Mouse (Mus musculus) limb, embryonic 12.5 days (tissue): Measurements from ENCODE around the gene Oas2. TPM values are rescaled to one million over a fixed set of nuclear protein-coding genes. Genes with fewer than 3 reads are reported as not detected.

Experiments used
- ATAC-seq: fragments of 200-750 bp; cut with Nextera tagmentation; 2 replicates; pipeline ENCODE4 v1.8.0; 2017; ENCODE audit warnings: low read depth, moderate TSS enrichment; ENCODE audit not compliant: insufficient number of reproducible peaks, insufficient read depth, low FRiP score, low TSS enrichment
- H3K27ac ChIP-seq: fragments of 300-500 bp; sonication (generic); 2 replicates; pipeline ENCODE4 v1.5.1; 2016; ENCODE audit warnings: mild to moderate bottlenecking, moderate library complexity
- H3K27me3 ChIP-seq: fragments of 300-500 bp; sonication (generic); 2 replicates; pipeline ENCODE4 v1.6.1; 2016; ENCODE audit warnings: mild to moderate bottlenecking, moderate library complexity
- H3K36me3 ChIP-seq: fragments of 300-500 bp; sonication (generic); 2 replicates; pipeline ENCODE4 v1.6.1; 2016; ENCODE audit warnings: mild to moderate bottlenecking, moderate library complexity
- H3K4me1 ChIP-seq: fragments of 300-500 bp; sonication (generic); replicated peaks from 2 replicates; pipeline ENCODE4 v1.6.1; 2016
- H3K4me2 ChIP-seq: fragments of 300-500 bp; sonication (generic); 2 replicates; pipeline ENCODE4 v1.6.1; 2016; ENCODE audit warnings: mild to moderate bottlenecking, moderate library complexity
- H3K4me3 ChIP-seq: fragments of 300-500 bp; sonication (generic); replicated peaks from 2 replicates; pipeline ENCODE4 v1.5.1; 2016; ENCODE audit warnings: mild to moderate bottlenecking
- H3K9ac ChIP-seq: fragments of 300-500 bp; sonication (generic); replicated peaks from 2 replicates; pipeline ENCODE4 v1.6.1; 2016; ENCODE audit warnings: mild to moderate bottlenecking, moderate library complexity
- H3K9me3 ChIP-seq: fragments of 300-500 bp; sonication (generic); 2 replicates; pipeline ENCODE4 v1.6.1; 2016; ENCODE audit warnings: mild to moderate bottlenecking, moderate library complexity
- WGBS: fragments of 180-500 bp; shearing (Covaris S2); methylation state at CpG from one replicate; pipeline ENCODE4 v1.1.7; 2016; 5-methylcytosine and 5-hydroxymethylcytosine counted together
- polyA plus RNA-seq: library from polyadenylated mRNA; unstranded; fragments of >200 nt; fragmentation: Nextera tagmentation; extraction: Ambion mirVana; gene quantifications from 2 replicates; pipeline ENCODE4 v1.2.1, GENCODE M21; 2016

The Oas2 gene
- polyA plus RNA-seq, 1 experiment from 2014 or later: 0.19 TPM

GRCm38 (mm10) chr5:120775287-120775985 is 25.8 kb upstream of the Oas2 start:
- ATAC-seq: no peak
- no peak overlapping the region for H3K4me3 ChIP-seq
- no peaks in the 10 kb centered on the region; the same call in 1 of the 2 replicates for H3K4me1 ChIP-seq
- no peak overlapping the region for H3K4me2 ChIP-seq
- H3K9me3 ChIP-seq: no peaks in the 10 kb centered on the region
- no peaks in the 10 kb centered on the region for H3K36me3 ChIP-seq
- H3K9ac ChIP-seq: no peak overlapping the region
- H3K27ac ChIP-seq: no peak overlapping the region
- H3K27me3 ChIP-seq: no peaks in the 10 kb centered on the region
- WGBS: 79% methylated on average over 14 of the region's 14 CpGs

DNA sequence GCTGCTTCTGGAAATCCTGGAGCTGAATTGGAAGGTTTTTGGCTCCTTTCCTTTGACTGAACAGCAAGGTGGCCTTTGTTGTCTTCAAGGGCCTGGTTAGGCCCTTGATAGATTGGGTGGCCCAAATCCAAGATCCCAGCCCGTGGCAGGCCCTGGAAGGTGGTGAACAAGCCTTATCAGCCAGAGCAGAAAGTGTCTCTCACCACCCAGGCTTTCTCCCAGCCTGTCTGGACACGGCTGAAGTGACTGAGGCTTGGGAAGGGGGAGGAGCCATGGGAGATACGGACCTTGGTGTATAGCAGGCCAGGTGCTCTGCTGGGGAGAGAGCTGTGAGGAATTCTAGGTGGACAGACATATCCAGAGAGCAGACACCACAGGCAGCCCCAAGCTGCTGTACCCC is 19.7 kb upstream of the Oas2 start:
- no peaks in the 10 kb centered on the region for H3K9me3 ChIP-seq
- 0 out of 2 replicates have a peak, but pooled peaks cover 2% of the 10 kb centered on the region for H3K27me3 ChIP-seq
- no peak overlapping the region for H3K27ac ChIP-seq
- H3K4me1 ChIP-seq: no peaks in the 10 kb centered on the region
- WGBS: 71% methylated on average over 3 of the region's 3 CpGs
- H3K36me3 ChIP-seq: no peaks in the 10 kb centered on the region
- no peak overlapping the region for H3K4me2 ChIP-seq
- no peak overlapping the region for H3K4me3 ChIP-seq
- ATAC-seq: no peak
- no peak overlapping the region for H3K9ac ChIP-seq

- peaks cover 11% of the 10 kb centered on the region; the same call in 1 of the 2 replicates for H3K27me3 ChIP-seq
- H3K4me2 ChIP-seq: no peak overlapping the region
- no peaks in the 10 kb centered on the region for H3K36me3 ChIP-seq
- no peak for ATAC-seq
- H3K9ac ChIP-seq: no peak overlapping the region
- no peaks in the 10 kb centered on the region for H3K4me1 ChIP-seq
- H3K9me3 ChIP-seq: no peaks in the 10 kb centered on the region
- H3K4me3 ChIP-seq: no peak overlapping the region
- WGBS: 71% methylated on average over 8 of the region's 8 CpGs
- no peak overlapping the region for H3K27ac ChIP-seq
Measured at GRCm38 (mm10) chr5:120765010-120765409, 15.4 kb upstream of the Oas2 start.

DNA sequence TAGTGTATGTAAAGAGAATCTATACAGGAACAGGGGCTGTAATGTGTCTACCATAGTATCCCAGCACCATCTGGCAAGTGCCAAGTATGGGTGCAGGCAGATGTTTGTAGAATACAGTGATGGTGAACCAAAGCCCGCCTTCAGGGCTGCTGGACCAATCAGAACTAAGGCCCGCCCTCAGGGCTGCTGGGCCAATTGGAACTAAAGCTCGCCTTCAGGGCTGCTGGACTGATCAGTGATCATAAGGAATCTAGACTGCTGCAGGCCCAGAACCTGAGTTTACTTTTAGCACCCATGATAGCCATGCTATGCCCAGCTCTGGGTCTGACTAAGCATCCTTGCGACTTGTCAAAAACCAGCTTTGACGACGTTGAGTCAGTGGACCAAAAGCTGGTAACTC is 12.2 kb upstream of the Oas2 start:
- Histone ChIP-seq H3K4me3 (no peak overlapping the region), H3K27me3 (peaks cover 24% of the 10 kb centered on the region; the same call in 1 of the 2 replicates), H3K27ac (no peak overlapping the region), H3K9me3 (no peaks in the 10 kb centered on the region), H3K36me3 (no peaks in the 10 kb centered on the region), H3K4me1 (no peaks in the 10 kb centered on the region), H3K4me2 (no peak overlapping the region), H3K9ac (no peak overlapping the region)
- no peak for ATAC-seq
- 21% methylated on average over 6 of the region's 6 CpGs for WGBS

DNA sequence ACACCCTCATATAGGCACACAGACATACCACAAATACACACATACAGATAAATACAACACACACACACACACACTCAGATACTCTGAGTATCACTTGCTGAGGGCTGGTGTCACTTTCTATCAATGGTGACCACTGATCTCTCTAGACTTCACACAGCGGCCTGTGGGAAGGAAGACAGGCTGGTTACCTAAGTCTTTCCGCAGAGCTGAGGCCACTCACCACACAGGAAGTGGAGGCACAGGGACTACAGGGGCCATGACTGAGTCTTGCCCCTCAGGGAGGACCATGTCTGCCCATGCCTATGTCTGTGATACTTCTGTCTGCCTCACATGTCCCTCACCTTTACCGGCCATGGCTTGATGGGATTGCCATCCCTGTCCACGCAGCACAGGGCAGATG is 4.6 kb upstream of the Oas2 start:
- no peaks in the 10 kb centered on the region for H3K9me3 ChIP-seq
- 93% methylated on average over 4 of the region's 4 CpGs for WGBS
- no peak overlapping the region for H3K27ac ChIP-seq
- H3K4me1 ChIP-seq: no peaks in the 10 kb centered on the region
- H3K36me3 ChIP-seq: no peaks in the 10 kb centered on the region
- no peak overlapping the region for H3K4me3 ChIP-seq
- no peak overlapping the region for H3K4me2 ChIP-seq
- ATAC-seq: no peak
- H3K9ac ChIP-seq: no peak overlapping the region
- peaks cover 17% of the 10 kb centered on the region; the same call in 1 of the 2 replicates for H3K27me3 ChIP-seq

DNA sequence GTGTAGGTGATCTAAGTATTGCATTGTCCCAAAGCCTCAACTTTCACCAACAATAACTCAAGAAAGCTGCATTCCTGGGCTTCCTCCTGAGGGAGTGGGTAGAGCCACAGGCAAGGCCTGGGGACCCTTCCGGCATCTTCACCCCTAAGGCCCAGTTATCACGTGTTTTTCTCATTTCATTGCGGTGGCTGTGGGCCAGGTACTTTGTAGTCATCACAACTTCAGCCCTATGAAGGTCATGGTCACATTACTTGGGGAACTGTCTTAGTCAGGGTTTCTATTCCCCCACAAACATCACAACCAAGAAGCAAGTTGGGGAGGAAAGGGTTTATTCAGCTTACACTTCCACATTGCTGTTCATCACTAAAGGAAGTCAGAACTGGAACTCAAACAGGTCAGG is 3.1 kb upstream of the Oas2 start:
- no peaks in the 10 kb centered on the region for H3K4me1 ChIP-seq
- H3K4me3 ChIP-seq: no peak overlapping the region
- no peak overlapping the region for H3K9ac ChIP-seq
- ATAC-seq: no peak
- no peaks in the 10 kb centered on the region for H3K9me3 ChIP-seq
- H3K36me3 ChIP-seq: no peaks in the 10 kb centered on the region
- H3K27me3 ChIP-seq: 0 out of 2 replicates have a peak, but pooled peaks cover 8% of the 10 kb centered on the region
- WGBS: 88% methylated on average over 3 of the region's 3 CpGs
- no peak overlapping the region for H3K4me2 ChIP-seq
- no peak overlapping the region for H3K27ac ChIP-seq

DNA sequence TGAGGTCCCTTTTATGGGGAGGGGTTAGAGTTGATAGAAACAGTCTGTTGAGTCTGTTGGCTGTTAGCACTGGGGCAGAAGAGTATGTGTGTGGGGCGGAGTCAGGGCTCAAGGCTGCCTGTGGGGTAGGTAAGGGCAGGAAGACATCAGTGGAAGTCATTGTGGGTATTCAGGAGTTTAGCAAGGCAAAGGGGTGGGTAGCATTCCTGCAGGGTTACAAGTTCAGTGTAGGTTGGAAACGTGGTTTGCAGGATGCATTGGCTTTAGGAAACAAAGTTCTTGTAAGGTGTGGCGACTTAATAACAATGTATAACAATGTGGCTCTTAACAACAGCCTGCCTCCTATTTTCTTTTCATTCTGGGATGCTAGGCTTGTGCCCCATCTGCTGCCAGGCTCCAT is 1.6 kb upstream of the Oas2 start:
- 74% methylated on average over 3 of the region's 3 CpGs for WGBS
- Histone ChIP-seq H3K9me3 (no peaks in the 10 kb centered on the region), H3K9ac (no peak overlapping the region), H3K36me3 (no peaks in the 10 kb centered on the region), H3K27ac (no peak overlapping the region), H3K27me3 (0 out of 2 replicates have a peak, but pooled peaks cover 8% of the 10 kb centered on the region), H3K4me2 (no peak overlapping the region), H3K4me1 (no peaks in the 10 kb centered on the region), H3K4me3 (no peak overlapping the region)
- no peak for ATAC-seq

DNA sequence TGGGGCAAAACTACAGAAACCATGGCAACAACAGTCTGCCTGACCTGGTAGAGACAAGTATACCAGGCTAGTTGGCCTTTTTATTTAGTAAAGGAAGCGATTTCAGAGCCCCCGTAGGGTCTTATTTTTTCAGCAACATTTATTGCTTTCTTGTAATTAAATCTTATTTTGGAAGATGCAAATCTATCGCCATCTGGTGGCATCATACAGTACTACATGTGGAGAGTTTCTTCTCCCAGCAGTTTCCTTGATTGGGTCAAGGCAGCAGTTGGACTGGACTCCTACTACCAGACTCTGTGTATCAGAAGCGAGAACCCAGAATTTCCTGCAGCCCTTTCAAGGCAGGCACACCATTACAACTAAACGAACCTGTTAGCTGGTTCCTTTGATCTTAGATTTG is 3.2 kb downstream of the Oas2 start:
- no peak for ATAC-seq
- Histone ChIP-seq H3K36me3 (no peaks in the 10 kb centered on the region), H3K4me2 (no peak overlapping the region), H3K27me3 (peaks cover 14% of the 10 kb centered on the region; the same call in 1 of the 2 replicates), H3K4me3 (no peak overlapping the region), H3K27ac (no peak overlapping the region), H3K9me3 (no peaks in the 10 kb centered on the region), H3K4me1 (no peaks in the 10 kb centered on the region), H3K9ac (no peak overlapping the region)
- WGBS: 11% methylated on average over 5 of the region's 5 CpGs

DNA sequence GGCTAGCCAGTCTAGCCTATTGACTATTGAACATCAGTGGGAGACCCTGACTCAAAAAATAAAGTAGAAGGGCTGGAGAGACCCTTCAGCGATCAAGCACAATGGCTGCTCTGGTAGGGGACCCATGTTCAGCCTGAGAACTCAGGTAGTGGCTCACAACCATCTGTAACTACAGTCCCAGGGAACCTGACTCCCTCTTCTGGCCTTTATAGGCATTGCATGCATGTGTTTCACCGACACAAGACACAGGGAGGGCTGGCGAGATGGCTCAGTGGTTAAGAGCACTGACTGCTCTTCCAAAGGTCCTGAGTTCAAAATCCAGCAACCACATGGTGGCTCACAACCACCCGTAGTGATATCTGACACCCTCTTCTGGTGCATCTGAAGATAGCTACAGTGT is 7.5 kb downstream of the Oas2 start:
- no peak for ATAC-seq
- H3K9ac ChIP-seq: no peak overlapping the region
- H3K9me3 ChIP-seq: no peaks in the 10 kb centered on the region
- H3K4me1 ChIP-seq: no peaks in the 10 kb centered on the region
- no peak overlapping the region for H3K4me2 ChIP-seq
- H3K27me3 ChIP-seq: peaks cover 16% of the 10 kb centered on the region
- no peak overlapping the region for H3K4me3 ChIP-seq
- H3K27ac ChIP-seq: no peak overlapping the region
- no peaks in the 10 kb centered on the region for H3K36me3 ChIP-seq
- WGBS: 29% methylated on average over 4 of the region's 4 CpGs

DNA sequence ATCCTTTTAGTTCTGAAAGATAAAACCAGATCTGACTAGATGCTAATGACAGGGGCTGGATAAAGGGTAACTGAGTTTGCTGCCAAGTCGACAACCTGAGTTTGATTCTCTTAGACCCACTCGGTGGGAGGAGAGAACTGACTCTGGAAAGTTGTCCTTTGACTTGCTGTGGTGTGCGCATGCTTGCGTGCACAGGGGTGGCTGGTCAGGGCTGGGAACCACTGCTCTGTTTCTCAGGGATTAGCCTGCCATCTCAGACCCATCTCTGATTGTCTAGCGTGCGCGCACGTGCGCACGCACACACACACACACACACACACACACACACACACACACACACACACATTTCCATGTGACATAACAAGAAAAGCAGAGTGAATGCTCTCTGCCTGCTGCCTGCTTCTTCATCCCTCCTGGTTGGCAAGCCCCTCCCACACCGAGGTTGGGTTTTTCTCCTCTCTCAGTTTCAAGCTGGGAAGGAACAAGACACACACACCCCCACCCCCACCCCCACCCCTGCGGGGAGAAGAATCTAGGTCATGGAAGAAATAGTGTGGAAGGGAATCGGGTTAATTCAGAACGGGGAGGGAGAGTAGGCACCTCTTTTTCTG is 15.2 kb downstream of the Oas2 start:
- WGBS: 75% methylated on average over 14 of the region's 14 CpGs
- Histone ChIP-seq H3K4me3 (no peak overlapping the region), H3K27me3 (peaks cover 15% of the 10 kb centered on the region), H3K9me3 (no peaks in the 10 kb centered on the region), H3K4me2 (no peak overlapping the region), H3K4me1 (no peaks in the 10 kb centered on the region), H3K27ac (no peak overlapping the region), H3K9ac (no peak overlapping the region), H3K36me3 (no peaks in the 10 kb centered on the region)
- no peak for ATAC-seq

GRCm38 (mm10) chr5:120733696-120734095 is 16.0 kb downstream of the Oas2 start:
- WGBS: 90% methylated on average over 3 of the region's 3 CpGs
- Histone ChIP-seq H3K9ac (no peak overlapping the region), H3K27ac (no peak overlapping the region), H3K4me1 (no peaks in the 10 kb centered on the region), H3K4me3 (no peak overlapping the region), H3K36me3 (no peaks in the 10 kb centered on the region), H3K27me3 (peaks cover 14% of the 10 kb centered on the region; the same call in 1 of the 2 replicates), H3K4me2 (no peak overlapping the region), H3K9me3 (no peaks in the 10 kb centered on the region)
- ATAC-seq: no peak
